Mouse (Mus musculus) cortical plate, adult 2 months (tissue): ENCODE measurements around the gene Mecp2.

Experiments
- CTCF ChIP-seq: fragments of 200-500 bp; IDR thresholded peaks from 2 replicates; pipeline ENCODE4 v1.5.1; 2011; ENCODE audit warnings: mild to moderate bottlenecking, control low read depth, low read length; ENCODE audit not compliant: insufficient read depth; ENCODE audit errors: extremely low read depth
- POLR2A ChIP-seq: fragments of 200-500 bp; IDR thresholded peaks from 2 replicates; pipeline ENCODE4 v1.6.1; 2011; ENCODE audit warnings: mild to moderate bottlenecking, low read length, control low read depth; ENCODE audit not compliant: insufficient read depth; ENCODE audit errors: extremely low read depth

DNA sequence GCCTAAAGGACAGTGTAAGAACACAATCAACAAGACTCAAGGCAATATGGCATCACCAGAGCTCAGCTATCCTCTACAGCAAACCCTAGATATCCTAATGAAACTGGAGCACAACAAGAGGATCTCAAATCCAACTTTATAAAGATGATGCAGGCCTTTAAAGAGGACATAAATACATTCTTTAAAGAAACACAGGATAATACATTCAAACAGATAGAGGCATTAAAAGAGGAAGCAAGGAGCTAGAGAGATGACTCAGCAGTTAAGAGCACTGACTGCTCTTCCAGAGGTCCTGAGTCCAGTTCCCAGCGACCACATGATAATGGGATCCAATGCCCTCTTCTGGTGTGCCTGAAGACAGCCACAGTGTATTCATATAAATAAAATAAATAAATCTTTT, 40.0 kb downstream of the Mecp2 start:
- TF ChIP-seq CTCF, result no peak
- TF ChIP-seq POLR2A, result no peak
